Mouse (Mus musculus): ENCODE data around the gene Rnf222. TPM values are rescaled to one million over a fixed set of nuclear protein-coding genes. Genes with fewer than 3 reads are reported as not detected.

Rnf222 gene
- 0.02 TPM in 1 of 2 replicates, not detected in the other for polyA plus RNA-seq (2012; rRNA removed)

DNA sequence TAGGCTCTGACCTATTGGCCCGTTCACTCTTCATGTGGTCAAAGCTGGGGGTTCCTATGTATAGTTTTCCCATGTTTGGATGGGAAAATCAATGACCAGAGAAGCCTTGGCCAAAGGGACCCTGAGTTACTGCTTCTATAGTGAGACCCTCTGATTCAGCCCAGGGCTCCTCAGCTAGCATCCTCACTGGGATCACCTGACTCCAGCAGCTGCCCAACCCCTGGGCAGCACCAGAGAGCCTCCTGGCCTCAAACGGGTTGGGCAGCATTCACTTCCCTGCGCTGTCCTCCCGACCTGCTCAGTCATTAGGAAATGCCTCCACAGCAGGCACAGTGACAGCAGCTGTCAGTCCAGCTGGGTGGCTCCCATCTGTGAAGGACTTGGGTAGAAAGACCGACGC, at the start of gene Rnf222:
Rnf222 (plus strand) TSS at position 301 of the 400 bp plus-strand sequence.
- no peak for DNase-seq (ENCODE audit: extremely low spot score in 1 of 2, low spot score in 1 of 2)

DNA sequence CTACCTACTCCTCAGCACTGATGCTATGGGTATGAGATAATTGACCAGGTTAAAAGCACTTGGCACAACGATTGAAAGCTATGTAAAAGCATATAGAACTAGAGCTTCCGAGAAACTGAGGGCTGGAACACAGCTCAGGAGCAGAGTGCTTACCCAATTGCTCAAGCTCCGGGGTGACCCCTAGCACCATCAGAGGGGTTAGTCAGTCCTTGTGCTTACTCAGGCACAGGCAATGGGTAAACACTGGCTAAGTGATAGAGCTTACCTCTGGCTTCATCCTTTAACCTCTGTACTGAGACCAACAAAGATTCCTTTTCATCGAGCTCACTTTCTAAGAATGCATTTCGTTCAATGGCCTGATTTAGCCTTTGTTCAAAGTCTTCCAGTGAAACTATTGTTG, 48.7 kb upstream of the Rnf222 start:
- no peak for DNase-seq (ENCODE audit: extremely low spot score in 1 of 2, low spot score in 1 of 2)

DNA sequence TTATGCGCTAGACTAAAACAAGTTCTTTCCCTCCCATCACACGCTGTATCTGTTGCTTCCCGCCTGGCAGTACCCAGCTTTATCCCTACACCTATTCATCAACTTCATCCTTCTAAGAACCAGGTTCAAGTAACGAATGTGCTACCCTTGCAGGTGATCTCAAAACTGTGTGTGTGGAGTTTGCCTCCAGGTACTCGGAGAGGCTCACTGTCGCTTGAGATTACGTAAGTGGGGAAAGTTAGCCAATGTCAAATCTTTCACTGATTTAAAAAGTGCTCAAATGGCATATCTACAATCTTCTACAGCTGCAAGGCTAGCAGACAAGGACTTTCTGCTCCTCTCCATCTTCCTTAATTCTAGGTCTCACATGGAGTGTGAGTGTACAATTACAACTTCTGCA, 37.5 kb upstream of the Rnf222 start:
- DNase-seq (ENCODE audit: extremely low spot score in 1 of 2, low spot score in 1 of 2), result no peak

DNA sequence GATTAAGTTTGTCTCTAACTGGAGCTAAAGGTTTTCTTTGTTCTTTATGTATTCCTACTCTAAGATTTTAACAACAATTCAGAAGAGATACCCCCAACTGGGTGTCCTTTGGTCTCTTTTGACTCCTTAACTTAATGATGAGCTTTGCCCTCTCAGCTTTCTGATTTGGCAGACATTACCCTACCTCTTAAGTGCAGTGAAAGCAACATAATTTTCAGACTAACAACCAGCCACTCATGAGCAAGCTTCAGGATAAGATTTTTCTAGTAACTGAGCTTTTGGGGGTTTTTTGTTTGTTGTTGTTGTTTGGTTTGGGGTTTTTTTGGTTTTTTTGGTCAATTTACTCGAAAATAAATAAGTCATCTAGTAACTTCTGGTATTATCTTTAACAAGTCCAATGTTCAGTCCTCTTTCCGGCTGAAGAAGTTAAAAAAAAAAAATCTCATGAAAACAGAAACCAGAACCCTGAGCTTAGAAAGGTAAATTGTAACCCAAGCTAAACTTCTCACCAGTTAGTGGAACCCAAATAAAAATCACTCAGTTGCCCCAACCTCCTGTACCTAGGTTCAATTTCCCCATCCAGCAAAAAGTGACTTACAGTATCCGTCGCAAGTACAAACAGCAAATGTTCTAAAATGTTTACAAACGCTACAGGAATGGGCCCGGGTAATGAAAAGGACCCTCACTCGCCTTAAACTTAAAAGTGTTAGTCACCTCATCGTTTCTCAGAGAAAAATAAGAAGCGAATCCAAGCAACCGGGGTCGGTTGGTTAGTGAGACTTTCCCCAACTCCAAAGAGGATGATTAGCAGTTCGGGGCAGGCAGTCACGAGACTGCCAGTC, 36.5 kb upstream of the Rnf222 start:
- no peak for DNase-seq (ENCODE audit: extremely low spot score in 1 of 2, low spot score in 1 of 2)

DNA sequence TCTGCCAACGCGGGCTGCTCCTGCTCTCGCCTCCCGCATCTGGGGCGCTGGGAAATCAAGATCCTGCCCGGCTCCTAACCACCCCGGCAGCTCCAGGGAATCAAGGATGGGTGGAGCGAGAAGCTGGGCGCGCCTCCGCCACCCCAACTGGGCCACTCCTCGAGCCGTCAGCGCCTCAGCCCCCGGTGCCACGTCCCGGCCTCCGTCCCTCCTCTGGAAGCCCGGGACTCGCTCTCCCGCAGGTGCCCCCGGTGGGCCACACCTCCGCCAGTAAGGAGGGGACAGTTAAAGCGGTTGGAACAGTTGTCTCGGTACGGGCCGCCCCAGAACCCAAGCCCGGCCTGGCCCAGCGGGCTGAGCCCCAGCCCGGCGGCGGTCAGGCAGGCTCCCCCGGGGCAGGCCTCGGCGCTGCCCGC, 35.9 kb upstream of the Rnf222 start:
- DNase-seq (ENCODE audit: extremely low spot score in 1 of 2, low spot score in 1 of 2), result peak in 1 of 2 experiments; percentile 67

DNA sequence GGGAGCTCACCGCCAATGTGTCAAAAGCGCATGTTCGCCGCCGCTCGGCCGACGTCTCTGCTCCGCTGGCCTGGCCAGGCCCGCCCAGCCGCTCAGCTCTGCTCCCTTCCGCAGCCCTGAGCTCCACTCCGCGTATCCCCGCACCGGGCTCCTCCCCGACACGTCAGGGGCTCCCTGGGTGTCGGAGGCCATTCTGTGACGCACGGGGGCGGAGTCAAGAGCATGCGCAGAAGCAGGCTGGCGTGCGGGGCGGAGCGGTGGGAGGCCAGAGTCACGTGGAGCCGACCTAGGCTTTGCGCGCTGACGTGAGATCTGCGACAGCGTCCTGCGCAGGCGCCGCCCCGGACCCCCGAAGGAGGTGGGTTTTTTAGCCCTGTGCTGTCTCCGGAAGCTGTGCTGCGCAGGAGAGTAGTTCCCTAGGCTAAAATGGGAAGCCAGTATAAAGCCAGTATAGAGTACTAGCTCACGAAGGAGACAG, 35.4 kb upstream of the Rnf222 start:
- DNase-seq (ENCODE audit: extremely low spot score in 1 of 2, low spot score in 1 of 2), result peak; percentile 98 to 100

DNA sequence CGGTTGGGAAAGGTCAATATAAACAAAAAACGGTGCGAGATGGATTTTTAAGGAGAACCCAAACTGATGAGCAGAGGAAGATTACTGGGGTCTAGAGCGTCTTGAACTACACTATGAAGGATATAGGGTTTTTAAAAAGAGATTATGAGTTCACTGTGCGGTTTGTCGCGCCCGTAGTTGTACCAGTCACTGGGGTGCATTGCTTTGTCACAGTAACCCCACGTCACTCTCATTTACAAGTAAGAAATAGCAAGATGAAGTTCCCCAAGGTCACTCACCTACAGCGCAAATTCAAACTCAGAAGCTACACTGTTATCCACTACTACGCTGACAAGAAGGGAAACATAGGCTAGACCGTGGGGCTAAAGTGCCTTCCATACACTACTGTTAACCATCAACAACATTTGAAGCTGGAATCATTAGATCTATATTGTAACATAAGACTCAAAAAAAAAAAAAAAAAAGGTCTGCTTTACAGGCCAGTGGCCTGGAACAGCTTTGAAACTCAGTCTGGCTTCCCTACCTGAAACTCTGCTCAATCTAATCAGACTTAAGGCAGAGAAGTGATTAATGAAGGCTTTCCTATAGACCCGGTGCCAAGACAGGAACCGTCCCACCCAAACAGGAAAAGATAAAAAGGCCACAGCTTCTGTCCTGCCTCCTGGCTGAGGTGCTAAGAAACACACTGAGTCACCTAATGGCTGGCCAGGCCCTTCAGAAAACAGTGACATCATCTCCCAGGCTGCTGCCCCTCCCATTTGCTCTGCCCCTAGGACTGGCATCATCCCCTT, 34.5 kb upstream of the Rnf222 start:
- DNase-seq (ENCODE audit: extremely low spot score in 1 of 2, low spot score in 1 of 2), result no peak

DNA sequence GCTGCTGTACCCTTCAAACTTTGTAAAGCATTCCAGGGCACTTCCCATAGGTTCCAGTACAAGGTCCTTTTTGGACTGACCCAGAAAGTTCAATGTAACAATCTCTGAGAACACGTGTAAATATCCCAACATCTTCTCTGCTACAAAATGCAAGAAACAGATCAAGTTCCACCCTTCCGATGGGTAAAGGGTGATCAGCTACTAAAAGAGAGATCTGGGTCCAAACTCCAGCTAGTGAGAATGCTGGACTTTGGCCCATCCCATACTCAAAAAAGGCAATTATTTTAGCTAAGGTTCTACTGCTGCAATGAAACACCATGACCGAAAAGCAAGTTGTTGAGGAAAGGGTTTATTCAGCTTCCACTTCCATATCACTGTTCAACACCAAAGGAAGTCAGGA, 33.7 kb upstream of the Rnf222 start:
- DNase-seq (ENCODE audit: extremely low spot score in 1 of 2, low spot score in 1 of 2), result no peak

DNA sequence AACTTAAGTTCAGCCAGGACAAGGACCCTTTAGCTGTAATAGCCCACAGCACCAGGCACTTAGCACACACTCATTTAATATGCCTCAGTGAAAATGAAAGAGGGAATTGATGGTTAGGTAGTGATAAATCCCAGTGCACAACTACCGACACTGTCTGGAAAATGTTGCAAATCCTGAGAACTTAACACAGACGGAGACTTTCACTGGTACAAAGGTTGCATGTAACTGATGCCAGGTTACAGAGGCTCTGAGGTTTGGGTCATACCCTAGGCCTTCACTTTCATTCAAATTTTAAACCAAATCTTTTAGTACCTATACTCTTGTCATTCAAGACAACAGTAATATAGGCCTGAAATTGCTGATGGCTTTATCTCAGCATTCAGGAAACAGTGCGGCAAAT, 31.0 kb upstream of the Rnf222 start:
- no peak for DNase-seq (ENCODE audit: extremely low spot score in 1 of 2, low spot score in 1 of 2)

DNA sequence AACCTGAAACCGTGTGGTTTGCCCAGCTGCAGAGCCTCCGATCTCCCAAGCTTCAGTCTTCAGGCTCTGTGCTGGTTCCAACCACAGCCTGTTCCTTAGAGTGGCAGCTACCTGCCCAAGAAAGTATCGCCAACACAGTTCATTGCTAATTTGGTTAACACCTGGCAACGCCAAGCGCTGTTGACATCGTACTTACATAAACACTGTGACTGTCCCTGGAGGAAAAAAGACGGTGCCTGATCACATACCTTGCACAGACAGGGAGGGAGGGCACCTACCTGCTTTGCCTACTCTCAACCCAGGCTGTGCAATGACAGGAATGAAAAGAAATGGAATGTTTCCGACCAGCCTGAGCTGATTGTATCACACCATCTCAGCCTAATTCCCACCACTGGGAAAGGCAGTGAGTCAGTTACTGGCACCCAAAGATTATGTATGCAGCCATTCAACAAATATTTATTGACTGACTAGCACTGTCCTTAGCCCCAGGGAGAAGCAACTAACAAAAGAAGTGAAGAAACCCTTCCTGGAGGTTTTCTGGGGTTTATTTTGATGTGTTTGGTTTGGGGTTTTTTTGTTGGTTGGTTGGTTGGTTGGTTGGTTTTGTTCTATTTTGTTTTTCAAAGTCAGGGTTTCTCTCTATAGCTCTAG, 28.3 kb upstream of the Rnf222 start:
- no peak for DNase-seq (ENCODE audit: extremely low spot score in 1 of 2, low spot score in 1 of 2)

DNA sequence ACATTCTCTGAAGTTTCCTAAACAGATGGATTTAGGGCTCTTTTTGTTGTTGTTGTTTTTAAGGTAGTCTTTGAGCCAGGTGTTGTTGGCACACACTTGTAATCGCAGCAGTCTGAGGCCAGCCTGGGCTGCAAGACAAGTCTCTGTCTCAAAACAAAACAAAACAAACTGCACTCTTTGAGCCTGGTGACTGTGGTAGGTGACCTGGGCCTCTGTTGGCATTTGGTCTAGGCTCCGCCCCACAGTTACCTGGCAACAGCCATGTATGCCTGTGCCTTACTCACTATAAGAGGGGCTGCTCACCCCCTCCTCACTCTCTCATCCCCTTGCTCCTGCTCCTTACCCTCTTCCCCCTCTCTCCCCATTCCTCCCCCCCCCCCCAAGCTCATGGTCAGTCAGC, 26.1 kb upstream of the Rnf222 start:
- DNase-seq (ENCODE audit: extremely low spot score in 1 of 2, low spot score in 1 of 2), result no peak

DNA sequence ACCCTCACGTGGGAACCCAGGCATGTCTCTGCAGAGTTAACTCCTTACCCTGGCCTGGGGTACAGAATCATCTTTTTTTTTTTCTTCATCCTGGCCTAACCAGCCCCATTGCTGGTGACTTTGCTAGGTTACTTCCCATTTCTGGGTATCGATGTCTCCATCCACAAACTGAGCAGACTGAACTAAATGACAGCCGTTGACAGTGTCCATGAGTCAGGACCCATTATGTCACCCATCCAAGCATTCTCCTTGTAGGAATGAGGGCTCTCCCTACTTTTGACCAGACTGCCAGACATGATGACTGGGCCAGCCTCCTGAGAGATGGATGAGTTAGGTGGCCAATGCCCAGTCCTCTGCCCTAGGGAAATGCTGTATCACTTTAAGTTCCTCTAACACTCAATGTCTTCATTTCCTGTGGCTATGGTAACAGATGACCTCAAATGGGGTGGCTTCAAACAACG, 24.7 kb upstream of the Rnf222 start:
- no peak for DNase-seq (ENCODE audit: extremely low spot score in 1 of 2, low spot score in 1 of 2)

DNA sequence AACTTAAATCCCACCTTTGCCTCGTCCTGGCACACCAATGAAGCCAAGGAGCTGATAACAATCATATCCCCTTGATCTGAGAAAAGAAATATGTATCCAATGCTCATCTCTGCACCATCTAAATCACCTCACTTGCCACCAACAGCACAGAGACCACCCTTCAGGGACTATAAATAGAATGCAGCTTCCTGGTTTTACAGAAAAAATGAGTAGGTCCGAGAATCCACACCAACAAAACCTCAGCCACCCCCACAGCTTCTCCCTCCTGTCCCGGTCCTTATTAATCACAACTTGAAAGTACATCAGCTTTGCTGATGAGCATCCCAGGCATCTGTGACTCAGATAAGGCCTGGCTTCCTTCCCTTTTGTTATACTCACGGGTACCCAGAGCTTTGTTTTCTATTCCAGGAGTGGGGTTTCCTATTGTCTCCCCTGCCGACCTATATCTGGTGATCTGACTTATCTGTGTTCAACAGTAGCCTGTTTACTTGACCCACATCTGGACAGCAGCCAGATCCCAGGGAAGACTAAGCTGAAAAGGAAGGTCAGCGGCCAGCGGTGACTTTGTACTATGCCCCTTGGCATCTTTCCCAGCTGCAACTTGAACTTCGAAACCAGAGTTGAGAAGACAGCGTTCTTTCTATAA, 23.7 kb upstream of the Rnf222 start:
- no peak for DNase-seq (ENCODE audit: extremely low spot score in 1 of 2, low spot score in 1 of 2)

DNA sequence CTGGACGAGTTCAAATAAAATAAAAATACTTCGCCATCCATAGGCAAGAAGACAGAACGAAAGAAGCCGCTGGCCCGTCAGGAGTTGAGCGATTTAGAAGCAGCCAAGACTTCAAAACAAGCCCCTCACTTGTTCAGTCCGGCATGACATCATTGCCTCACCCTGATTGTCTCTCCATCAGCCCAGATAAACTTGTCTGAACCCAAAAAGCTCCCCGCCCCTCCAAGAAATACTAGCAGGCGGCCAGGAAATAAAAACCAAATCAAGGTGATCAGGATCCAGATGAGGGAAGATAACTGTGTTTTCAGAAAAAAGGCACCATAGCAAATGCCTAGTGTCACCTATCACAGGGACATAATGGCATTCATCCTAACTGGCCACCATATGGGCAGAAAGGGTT, 17.1 kb upstream of the Rnf222 start:
- no peak for DNase-seq (ENCODE audit: extremely low spot score in 1 of 2, low spot score in 1 of 2)

DNA sequence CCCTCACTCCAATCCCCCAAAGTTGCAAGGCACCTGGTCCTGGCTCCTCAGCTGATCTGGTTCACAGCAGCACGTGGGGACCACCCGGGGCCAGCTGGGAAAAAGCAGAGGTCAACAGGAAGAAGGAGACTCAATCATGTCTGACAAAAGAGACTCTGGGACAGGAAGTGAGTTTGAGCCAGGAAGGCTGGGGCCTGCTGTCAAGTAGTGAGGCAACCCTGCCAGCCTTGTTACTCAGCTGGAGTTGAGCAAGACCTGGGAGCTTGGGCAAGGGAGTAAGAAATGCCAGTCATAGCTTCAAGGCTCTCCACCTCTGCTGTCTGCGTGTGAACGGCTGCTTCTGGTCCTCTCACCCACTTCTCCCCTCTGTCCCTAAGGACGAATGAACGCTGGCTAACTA, 16.6 kb upstream of the Rnf222 start, which contains the start of gene Ndel1:
Ndel1 (minus strand) TSS at position 111 of the 400 bp plus-strand sequence.
- DNase-seq (ENCODE audit: extremely low spot score in 1 of 2, low spot score in 1 of 2), result no peak

DNA sequence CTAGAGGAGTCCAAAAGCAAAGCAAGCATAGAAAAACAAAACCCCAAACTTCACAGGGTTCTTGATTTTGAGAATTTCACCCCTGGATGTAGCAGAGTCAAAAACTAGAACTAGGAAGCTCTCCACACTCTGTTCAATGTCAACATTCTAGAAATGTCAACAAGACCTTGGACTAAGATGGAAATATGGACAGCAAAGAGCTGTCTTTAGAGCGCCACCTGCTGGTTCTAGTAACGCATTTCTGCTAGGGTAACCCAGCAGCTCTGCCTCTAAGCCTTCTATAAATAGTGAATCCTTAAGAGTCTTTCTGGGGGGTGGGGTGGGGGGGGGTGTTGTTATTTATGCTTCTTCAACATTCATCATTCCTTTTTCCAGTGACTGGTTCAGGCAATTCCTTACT, 13.5 kb upstream of the Rnf222 start:
- DNase-seq (ENCODE audit: extremely low spot score in 1 of 2, low spot score in 1 of 2), result peak in 1 of 2 experiments; percentile 83

DNA sequence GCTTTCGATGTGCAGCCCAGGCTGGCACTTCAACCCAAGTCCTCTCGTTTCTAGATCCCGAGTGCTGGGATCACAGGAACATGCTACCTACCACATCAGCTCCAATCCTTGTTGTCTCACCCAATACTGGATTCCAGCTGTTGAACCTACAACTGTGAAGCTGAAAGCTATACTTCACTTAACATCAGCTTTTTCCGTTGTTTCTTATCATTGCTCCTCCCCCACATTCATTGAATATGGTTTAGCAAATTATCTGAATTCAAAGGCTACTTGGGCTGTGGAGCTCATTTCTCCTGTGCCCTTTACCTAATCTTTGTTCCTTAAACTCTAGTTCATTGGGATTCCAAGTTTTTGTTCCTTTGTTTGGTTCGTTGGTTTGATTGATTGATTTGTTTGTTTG, 9.5 kb upstream of the Rnf222 start:
- no peak for DNase-seq (ENCODE audit: extremely low spot score in 1 of 2, low spot score in 1 of 2)

DNA sequence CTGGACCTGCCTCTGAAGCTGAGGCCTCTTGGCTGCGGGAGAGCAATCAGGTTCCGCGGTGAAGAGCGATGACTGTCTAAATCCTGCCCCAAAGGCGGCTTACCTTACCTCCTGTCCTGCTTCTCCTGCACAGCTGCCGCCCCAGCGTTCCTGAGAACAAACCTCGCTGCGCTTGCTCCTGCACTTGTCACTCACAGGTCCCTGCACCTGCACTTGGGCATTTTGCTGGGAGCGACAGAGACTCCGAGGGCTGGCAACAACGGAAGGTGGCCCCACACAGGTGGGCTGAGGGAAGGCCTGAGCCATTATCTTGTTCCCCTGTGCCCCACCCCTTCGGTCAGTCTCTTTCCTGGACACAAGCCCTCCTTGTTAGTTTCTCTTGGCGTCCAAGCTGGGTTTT, 6.2 kb upstream of the Rnf222 start:
- no peak for DNase-seq (ENCODE audit: extremely low spot score in 1 of 2, low spot score in 1 of 2)

DNA sequence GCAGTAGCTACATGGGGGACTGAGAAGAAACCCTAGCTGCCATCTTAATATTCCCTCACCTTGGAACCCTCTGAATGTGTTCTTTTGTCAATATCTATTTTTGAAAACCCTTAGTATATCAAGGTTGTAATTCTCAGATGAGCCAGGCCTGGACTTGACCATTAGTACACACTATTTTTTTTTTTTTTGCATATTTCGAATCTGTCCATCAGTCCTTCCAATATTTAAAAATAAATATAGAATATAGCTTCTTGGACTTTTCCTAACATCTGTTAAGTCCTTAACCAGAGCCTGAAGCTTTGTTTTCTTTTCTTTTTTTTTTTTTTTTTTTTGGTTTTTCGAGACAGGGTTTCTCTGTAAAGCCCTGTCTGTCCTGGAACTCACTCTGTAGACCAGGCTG, 4.5 kb upstream of the Rnf222 start:
- no peak for DNase-seq (ENCODE audit: extremely low spot score in 1 of 2, low spot score in 1 of 2)

DNA sequence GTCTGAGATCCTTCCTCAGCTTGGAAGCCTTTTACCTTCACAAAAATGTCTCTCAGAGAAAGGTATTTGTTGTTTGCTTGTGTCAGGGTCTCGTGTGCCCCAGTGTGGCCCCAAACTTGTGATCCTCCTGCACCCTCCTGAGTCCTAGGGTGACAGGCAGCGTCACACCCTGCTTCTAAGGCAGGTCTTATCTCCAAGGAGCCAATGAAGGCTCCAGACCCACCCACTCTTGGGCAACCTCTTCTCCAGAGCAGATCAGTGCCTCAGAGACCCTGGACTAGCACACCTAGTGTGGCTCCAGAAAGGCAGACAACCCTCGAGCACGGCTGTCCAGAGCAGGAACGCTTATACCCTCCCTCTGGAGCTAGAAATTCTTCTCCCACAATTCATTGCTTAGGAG, 4.0 kb upstream of the Rnf222 start:
- DNase-seq (ENCODE audit: extremely low spot score in 1 of 2, low spot score in 1 of 2), result no peak

DNA sequence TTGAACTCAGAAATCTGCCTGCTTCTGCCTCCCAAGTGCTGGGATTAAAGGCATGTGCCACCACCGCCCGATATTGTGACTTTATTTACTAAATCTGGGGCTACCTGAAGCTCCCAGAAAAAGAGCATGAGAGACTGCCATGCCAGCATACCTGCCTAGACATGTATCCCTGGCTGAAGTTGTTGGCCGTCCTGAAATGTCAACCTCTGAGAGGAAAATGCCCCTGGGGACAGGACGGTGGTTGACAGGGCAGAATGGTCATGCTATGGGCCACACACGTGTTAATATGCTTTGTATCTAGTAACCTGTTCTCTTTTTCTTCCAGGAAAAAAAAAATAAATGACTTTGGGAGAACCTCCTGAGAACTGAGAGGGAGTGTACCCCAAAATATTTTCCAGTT, 2.3 kb upstream of the Rnf222 start:
- DNase-seq (ENCODE audit: extremely low spot score in 1 of 2, low spot score in 1 of 2), result no peak
